Mouse (Mus musculus) liver, adult 2 months (tissue): Measurements from ENCODE around the gene Lysmd3. TPM values are rescaled to one million over a fixed set of nuclear protein-coding genes. Genes with fewer than 3 reads are reported as not detected.
"Not testable (repeated sequence)": the region's sequence is repeated elsewhere in the genome, so short reads cannot be mapped to it uniquely, and the experiment has no call there.

Experiments
- DNase-seq: peaks from one replicate; pipeline ENCODE4 v3.0.0-alpha.2; 2011; ENCODE audit warnings: low read depth, low spot score; ENCODE audit errors: extremely low read depth
- H3K27ac ChIP-seq: fragments of 200-500 bp; replicated peaks from 2 replicates; pipeline ENCODE4 v1.5.1; 2012; ENCODE audit warnings: low read depth, mild to moderate bottlenecking, control low read depth, inconsistent platforms, low read length; ENCODE audit not compliant: insufficient read depth
- H3K27me3 ChIP-seq: fragments of 200-500 bp; 2 replicates; pipeline ENCODE4 v1.6.1; 2012; ENCODE audit warnings: mild to moderate bottlenecking, moderate library complexity, low read length, inconsistent platforms; ENCODE audit not compliant: control insufficient read depth, insufficient read depth
- H3K36me3 ChIP-seq: fragments of 200-500 bp; 2 replicates; pipeline ENCODE4 v1.6.1; 2012; ENCODE audit warnings: low read length, inconsistent platforms; ENCODE audit not compliant: control insufficient read depth, insufficient read depth
- H3K4me1 ChIP-seq: fragments of 200-500 bp; 2 replicates; pipeline ENCODE4 v1.6.1; 2011; ENCODE audit warnings: low read length; ENCODE audit not compliant: control insufficient read depth, insufficient read depth
- H3K4me3 ChIP-seq: fragments of 200-500 bp; 2 replicates; pipeline ENCODE4 v1.5.1; 2011; ENCODE audit warnings: low read depth, mild to moderate bottlenecking, control low read depth, low read length, moderate library complexity; ENCODE audit not compliant: insufficient read depth
- H3K79me2 ChIP-seq: fragments of 200-500 bp; 2 replicates; pipeline ENCODE4 v1.6.1; 2012; ENCODE audit warnings: inconsistent platforms, mild to moderate bottlenecking, low read length, moderate library complexity; ENCODE audit not compliant: control insufficient read depth, insufficient read depth
- H3K9ac ChIP-seq: fragments of 200-500 bp; 2 replicates; pipeline ENCODE4 v1.6.1; 2012; ENCODE audit warnings: low read depth, mild to moderate bottlenecking, control low read depth, inconsistent platforms, low read length
- CTCF ChIP-seq: fragments of 200-500 bp; IDR thresholded peaks from 2 replicates; pipeline ENCODE4 v1.5.1; 2011; ENCODE audit warnings: low read depth, low read length, control low read depth
- POLR2A ChIP-seq: fragments of 200-500 bp; IDR thresholded peaks from 2 replicates; pipeline ENCODE4 v1.6.1; 2011; ENCODE audit warnings: low read length, control low read depth; ENCODE audit not compliant: insufficient read depth; ENCODE audit errors: extremely low read depth
- WGBS: fragments of 180-500 bp; shearing (Covaris S2); methylation state at CpG from one replicate; pipeline ENCODE4 v1.1.7; 2018; 5-methylcytosine and 5-hydroxymethylcytosine counted together
- polyA plus RNA-seq: library from polyadenylated mRNA; depleted of rRNA; stranded (reverse); fragments of >200 nt; gene quantifications from 2 replicates; pipeline ENCODE4 v1.2.3, GENCODE M21; 2012; rRNA removed
- total RNA-seq: library from RNA; depleted of rRNA; stranded (reverse); fragments of >200 nt; gene quantifications from 2 replicates; pipeline ENCODE4 v1.2.3, GENCODE M21; 2014; rRNA removed

Gene Lysmd3
- 30.5 and 32.5 TPM in 2 replicates for total RNA-seq
- polyA plus RNA-seq, result 5.7 and 8.8 TPM in 2 replicates

- no peaks in the 10 kb centered on the region for H3K27me3 ChIP-seq
- peak within 1 kb of the TSS; percentile 95 for H3K27ac ChIP-seq
- H3K36me3 ChIP-seq, result no peaks in the 10 kb centered on the region
- peak within 1 kb of the TSS; percentile 98 for H3K9ac ChIP-seq
- H3K79me2 ChIP-seq, result peaks cover 8% of the 10 kb centered on the region; the same call in 1 of the 2 replicates
- H3K4me1 ChIP-seq, result peaks cover 5% of the 10 kb centered on the region; the same call in 1 of the 2 replicates
- WGBS, result under 1% methylated on average over 73 of the region's 73 CpGs
- no peak for TF ChIP-seq CTCF
- peak; percentile 54; the same call in 1 of the 2 replicates for TF ChIP-seq POLR2A
- DNase-seq, result peak; percentile 88
- peak within 1 kb of the TSS; percentile 89 for H3K4me3 ChIP-seq
Observed at GRCm38 (mm10) chr13:81657351-81658052, at the start of gene Lysmd3. Gene Lysmd3 (plus strand): TSS chr13:81657663.

- no peak for TF ChIP-seq POLR2A
- TF ChIP-seq CTCF, result no peak
- Histone ChIP-seq H3K27ac (no peak overlapping the region), H3K79me2 (no peaks in the 10 kb centered on the region), H3K4me3 (no peak overlapping the region), H3K4me1 (no peaks in the 10 kb centered on the region), H3K9ac (no peak overlapping the region), H3K27me3 (no peaks in the 10 kb centered on the region), H3K36me3 (no peaks in the 10 kb centered on the region)
- no peak for DNase-seq
- WGBS, result 83% methylated on average over 4 of the region's 4 CpGs
Observed at GRCm38 (mm10) chr13:81610349-81610748, 47.1 kb upstream of the Lysmd3 start.

GRCm38 (mm10) chr13:81627861-81628260 is 29.6 kb upstream of the Lysmd3 start:
- H3K4me1 ChIP-seq, H3K4me3 ChIP-seq, H3K36me3 ChIP-seq, H3K9ac ChIP-seq, H3K27me3 ChIP-seq, DNase-seq, H3K79me2 ChIP-seq, H3K27ac ChIP-seq: not testable (repeated sequence)
- WGBS, result 71% methylated on average over 1 of the region's 1 CpGs

GRCm38 (mm10) chr13:81628631-81629190 is 28.8 kb upstream of the Lysmd3 start:
- H3K27ac ChIP-seq, result no peak overlapping the region
- 0 out of 2 replicates have a peak, but pooled peaks cover 4% of the 10 kb centered on the region for H3K27me3 ChIP-seq
- no peaks in the 10 kb centered on the region for H3K4me1 ChIP-seq
- H3K4me3 ChIP-seq, result no peak overlapping the region
- WGBS, result 74% methylated on average over 2 of the region's 2 CpGs
- no peaks in the 10 kb centered on the region for H3K36me3 ChIP-seq
- TF ChIP-seq CTCF (no peak), POLR2A (no peak)
- DNase-seq, result no peak
- H3K79me2 ChIP-seq, result no peaks in the 10 kb centered on the region
- H3K9ac ChIP-seq, result no peak overlapping the region

- Histone ChIP-seq H3K27me3 (0 out of 2 replicates have a peak, but pooled peaks cover 4% of the 10 kb centered on the region), H3K4me3 (no peak overlapping the region), H3K4me1 (no peaks in the 10 kb centered on the region), H3K9ac (no peak overlapping the region), H3K36me3 (no peaks in the 10 kb centered on the region), H3K27ac (no peak overlapping the region), H3K79me2 (no peaks in the 10 kb centered on the region)
- no peak for DNase-seq
- TF ChIP-seq POLR2A (no peak), CTCF (no peak)
- 76% methylated on average over 3 of the region's 3 CpGs for WGBS
Observed at GRCm38 (mm10) chr13:81629395-81629794, 28.1 kb upstream of the Lysmd3 start.

DNA sequence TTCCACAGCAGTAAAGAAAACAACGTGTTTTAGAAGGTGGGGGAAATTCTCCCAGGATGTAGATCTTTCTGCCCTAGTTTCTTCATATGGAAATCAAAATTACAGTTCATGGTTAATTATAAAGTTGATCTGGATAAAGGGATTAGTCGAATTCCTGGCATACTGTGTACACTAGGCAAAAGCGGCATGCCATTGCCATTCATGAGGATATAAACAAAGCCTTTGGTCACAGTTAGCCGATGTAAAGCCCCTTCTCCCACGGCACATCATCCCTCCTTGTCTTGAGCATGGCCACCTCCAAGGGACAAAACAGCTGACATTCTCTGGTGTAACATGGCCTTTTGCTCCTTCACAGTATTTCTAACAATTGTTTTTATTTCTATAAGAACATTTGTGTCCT is 26.9 kb upstream of the Lysmd3 start:
- WGBS, result 73% methylated on average over 5 of the region's 5 CpGs
- no peaks in the 10 kb centered on the region for H3K36me3 ChIP-seq
- DNase-seq, result no peak
- H3K4me3 ChIP-seq, result no peak overlapping the region
- 0 out of 2 replicates have a peak, but pooled peaks cover 4% of the 10 kb centered on the region for H3K27me3 ChIP-seq
- no peak overlapping the region for H3K9ac ChIP-seq
- no peaks in the 10 kb centered on the region for H3K4me1 ChIP-seq
- no peak overlapping the region for H3K27ac ChIP-seq
- no peaks in the 10 kb centered on the region for H3K79me2 ChIP-seq
- TF ChIP-seq CTCF, result no peak
- no peak for TF ChIP-seq POLR2A
